Mouse (Mus musculus) MEL (cell line): Measurements from ENCODE around the gene Zmynd11. TPM values are rescaled to one million over a fixed set of nuclear protein-coding genes. Genes with fewer than 3 reads are reported as not detected.
A peak's percentile ranks its signal among the peaks of the same experiment; 100 is the strongest.

ENCODE experiments used
- DNase-seq: peaks from one replicate; pipeline ENCODE4 v3.0.0; 2011; ENCODE audit warnings: low read depth, low spot score
- H3K27ac ChIP-seq: 2 replicates; pipeline ENCODE4 v1.5.1; 2012; ENCODE audit warnings: low read depth, mild to moderate bottlenecking, control low read depth, low read length, moderate library complexity; ENCODE audit not compliant: control insufficient read depth
- H3K27me3 ChIP-seq, 2 experiments: fragments of 150-350 bp in 1 of 2; sonication (generic) in 1 of 2; 2 replicates each; pipeline ENCODE4 v1.6.1; 2012; ENCODE audit warnings: low read length in 2 of 2, mild to moderate bottlenecking in 2 of 2, improper control_type of control experiment in 1 of 2, moderate library complexity in 1 of 2; ENCODE audit not compliant: insufficient read depth in 2 of 2, control insufficient read depth in 1 of 2
- H3K36me3 ChIP-seq, 2 experiments: 2 replicates each; pipeline ENCODE4 v1.6.1; 2012 to 2014; ENCODE audit warnings: low read length in 2 of 2, improper control_type of control experiment in 1 of 2, inconsistent platforms in 1 of 2, mild to moderate bottlenecking in 1 of 2; ENCODE audit not compliant: insufficient read depth in 2 of 2, control insufficient read depth in 1 of 2
- H3K4me1 ChIP-seq, 2 experiments: fragments of 150-350 bp in 1 of 2; sonication (generic) in 1 of 2; 2 replicates each; pipeline ENCODE4 v1.6.1; 2012; ENCODE audit warnings: low read length in 2 of 2, improper control_type of control experiment in 1 of 2, mild to moderate bottlenecking in 1 of 2; ENCODE audit not compliant: insufficient read depth in 2 of 2, control insufficient read depth in 1 of 2
- H3K4me3 ChIP-seq, 2 experiments: fragments of 150-350 bp in 1 of 2; sonication (generic) in 1 of 2; 2 replicates each; pipeline ENCODE4 v1.5.1; 2012; ENCODE audit warnings: low read depth in 2 of 2, low read length in 2 of 2, mild to moderate bottlenecking in 2 of 2, moderate library complexity in 2 of 2, control low read depth in 1 of 2, improper control_type of control experiment in 1 of 2; ENCODE audit not compliant: control insufficient read depth in 1 of 2, insufficient read depth in 1 of 2
- H3K79me2 ChIP-seq: 2 replicates; pipeline ENCODE4 v1.6.1; 2012; ENCODE audit warnings: mild to moderate bottlenecking, low read length, moderate library complexity; ENCODE audit not compliant: control insufficient read depth, poor library complexity, insufficient read depth
- H3K9ac ChIP-seq: 2 replicates; pipeline ENCODE4 v1.6.1; 2012; ENCODE audit warnings: low read depth, mild to moderate bottlenecking, control low read depth, low read length, moderate library complexity; ENCODE audit not compliant: control insufficient read depth, poor library complexity, severe bottlenecking
- H3K9me3 ChIP-seq: fragments of 150-350 bp; sonication (generic); replicated peaks from 2 replicates; pipeline ENCODE4 v1.6.1; 2012; ENCODE audit warnings: mild to moderate bottlenecking, low read length, improper control_type of control experiment, moderate library complexity; ENCODE audit not compliant: insufficient read depth
- CHD1 ChIP-seq: IDR thresholded peaks from 2 replicates; pipeline ENCODE4 v1.6.1; 2012; ENCODE audit warnings: low read depth, mild to moderate bottlenecking, inconsistent platforms, low read length, improper control_type of control experiment
- CHD2 ChIP-seq: IDR thresholded peaks from 2 replicates; pipeline ENCODE4 v1.6.1; 2011; ENCODE audit warnings: low read length, improper control_type of control experiment
- CTCF ChIP-seq, 3 experiments: IDR thresholded peaks in 2 of 3; conservative IDR thresholded peaks in 1 of 3; 2 replicates each; pipeline ENCODE4 v1.5.1; 2011 to 2012; ENCODE audit warnings: low read length in 3 of 3, low read depth in 2 of 3, mild to moderate bottlenecking in 2 of 3, improper control_type of control experiment in 1 of 3, inconsistent platforms in 1 of 3, mixed read lengths in 1 of 3, moderate library complexity in 1 of 3; ENCODE audit not compliant: control insufficient read depth in 1 of 3, insufficient read depth in 1 of 3, poor library complexity in 1 of 3, severe bottlenecking in 1 of 3
- ELF1 ChIP-seq: IDR thresholded peaks from 2 replicates; pipeline ENCODE4 v1.6.1; 2014; ENCODE audit warnings: low read depth, mild to moderate bottlenecking, inconsistent platforms, low read length, improper control_type of control experiment, moderate library complexity
- EP300 ChIP-seq, 2 experiments: IDR thresholded peaks; 2 replicates each; pipeline ENCODE4 v1.6.1; 2011; ENCODE audit warnings: improper control_type of control experiment in 2 of 2, low read length in 2 of 2, low read depth in 1 of 2, mild to moderate bottlenecking in 1 of 2
- ETS1 ChIP-seq: IDR thresholded peaks from 2 replicates; pipeline ENCODE4 v1.6.1; 2012; ENCODE audit warnings: low read depth, mild to moderate bottlenecking, inconsistent platforms, low read length, improper control_type of control experiment, moderate library complexity
- GATA1 ChIP-seq: IDR thresholded peaks from 2 replicates; pipeline ENCODE4 v1.6.1; 2011; ENCODE audit warnings: low read depth, low read length, improper control_type of control experiment
- HCFC1 ChIP-seq: IDR thresholded peaks from 2 replicates; pipeline ENCODE4 v1.6.1; 2012; ENCODE audit warnings: low read depth, mild to moderate bottlenecking, inconsistent platforms, low read length, improper control_type of control experiment, moderate library complexity
- JUND ChIP-seq: IDR thresholded peaks from 2 replicates; pipeline ENCODE4 v1.6.1; 2011; ENCODE audit warnings: low read depth, mild to moderate bottlenecking, improper control_type of control experiment, low read length
- KAT2A ChIP-seq: conservative IDR thresholded peaks from 2 replicates; pipeline ENCODE4 v1.6.1; 2012; ENCODE audit warnings: low read depth, low read length, improper control_type of control experiment, inconsistent platforms
- MAZ ChIP-seq: IDR thresholded peaks from 2 replicates; pipeline ENCODE4 v1.6.1; 2012; ENCODE audit warnings: low read depth, mild to moderate bottlenecking, inconsistent platforms, low read length, improper control_type of control experiment
- MEF2A ChIP-seq: IDR thresholded peaks from 2 replicates; pipeline ENCODE4 v1.6.1; 2014; ENCODE audit warnings: low read depth, mild to moderate bottlenecking, inconsistent platforms, low read length, improper control_type of control experiment; ENCODE audit not compliant: poor library complexity, insufficient replicate concordance, severe bottlenecking; ENCODE audit errors: extremely low read depth
- MXI1 ChIP-seq: IDR thresholded peaks from 2 replicates; pipeline ENCODE4 v1.6.1; 2011; ENCODE audit warnings: mild to moderate bottlenecking, low read depth, low read length, improper control_type of control experiment
- NRF1 ChIP-seq: IDR thresholded peaks from 2 replicates; pipeline ENCODE4 v1.6.1; 2014; ENCODE audit warnings: low read depth, mild to moderate bottlenecking, inconsistent platforms, low read length, improper control_type of control experiment, moderate library complexity; ENCODE audit not compliant: poor library complexity, insufficient read depth, severe bottlenecking
- POLR2AphosphoS2 ChIP-seq: IDR thresholded peaks from 2 replicates; pipeline ENCODE4 v1.6.1; 2011; ENCODE audit warnings: low read length, improper control_type of control experiment
- POLR2AphosphoS5 ChIP-seq: IDR thresholded peaks from 2 replicates; pipeline ENCODE4 v1.6.1; 2012; ENCODE audit warnings: low read depth, borderline replicate concordance, mild to moderate bottlenecking, inconsistent platforms, low read length, moderate library complexity, mixed read lengths
- TBP ChIP-seq: IDR thresholded peaks from 2 replicates; pipeline ENCODE4 v1.8.0; 2011; ENCODE audit warnings: low read depth, low read length, improper control_type of control experiment
- TCF12 ChIP-seq: IDR thresholded peaks from 2 replicates; pipeline ENCODE4 v1.6.1; 2014; ENCODE audit warnings: low read depth, mild to moderate bottlenecking, inconsistent platforms, low read length, improper control_type of control experiment, moderate library complexity
- USF2 ChIP-seq, 2 experiments: IDR thresholded peaks; 2 replicates each; pipeline ENCODE4 v1.6.1; 2011 to 2012; ENCODE audit warnings: improper control_type of control experiment in 2 of 2, low read length in 2 of 2, borderline replicate concordance in 1 of 2, inconsistent platforms in 1 of 2, low read depth in 1 of 2, mild to moderate bottlenecking in 1 of 2; ENCODE audit not compliant: insufficient read depth in 1 of 2
- ZC3H11A ChIP-seq: IDR thresholded peaks from 2 replicates; pipeline ENCODE4 v1.6.1; 2012; ENCODE audit warnings: low read depth, mild to moderate bottlenecking, inconsistent platforms, low read length, improper control_type of control experiment
- ZMIZ1 ChIP-seq: IDR thresholded peaks from 2 replicates; pipeline ENCODE4 v1.6.1; 2012; ENCODE audit warnings: low read depth, mild to moderate bottlenecking, inconsistent platforms, low read length, improper control_type of control experiment, moderate library complexity
- polyA plus RNA-seq, 2 experiments: library from polyadenylated mRNA; stranded (reverse) in 1 of 2; unstranded in 1 of 2; fragments of >175 nt in 1 of 2; fragments of >200 nt in 1 of 2; gene quantifications; 2 replicates each; pipeline versions ENCODE4 v1.2.1 to v1.2.4; 2012; ENCODE audit warnings: low replicate concordance in 2 of 2, low read depth in 1 of 2; ENCODE audit not compliant: insufficient read length in 2 of 2, insufficient read depth in 1 of 2, missing spikeins in 1 of 2
- total RNA-seq: library from RNA; depleted of rRNA; stranded (reverse); fragments of 300-350 nt; gene quantifications from 2 replicates; pipeline ENCODE4 v1.2.3, GENCODE M21; 2012

Zmynd11 gene
- total and polyA plus RNA-seq, 3 experiments = 21.8 to 310 (median 33.0) TPM

DNA sequence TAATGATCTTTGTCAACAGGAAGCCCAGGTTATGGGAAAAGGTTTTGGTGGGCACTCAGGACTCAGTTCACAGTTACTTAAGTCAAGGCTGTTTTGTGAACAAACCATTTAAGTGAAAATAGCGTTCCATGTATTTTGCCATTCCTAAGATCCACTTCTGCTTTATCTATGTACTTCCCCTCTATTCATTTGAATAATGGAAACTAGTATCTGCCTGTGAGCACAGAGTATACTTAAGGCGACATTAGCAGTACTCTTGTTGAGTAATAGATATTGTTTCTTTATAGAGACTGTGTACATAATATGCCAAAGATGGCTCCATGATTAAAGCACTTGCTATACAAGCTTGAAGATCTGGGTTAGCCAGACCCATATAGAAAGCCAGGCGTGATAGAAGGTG is 18.6 kb upstream of the Zmynd11 start:
- TF ChIP-seq EP300 (IDR thresholded peaks at IDR 0.05; ENCODE audit: low read depth in 1 of 2, low read length in 2 of 2) (no peak), TCF12 (no peak), HCFC1 (no peak), TBP (no peak), CHD1 (no peak), NRF1 (no peak), MAZ (no peak), ZMIZ1 (no peak), USF2 (IDR thresholded peaks at IDR 0.05; ENCODE audit: borderline replicate concordance in 1 of 2, insufficient read depth in 1 of 2, low read depth in 1 of 2, low read length in 2 of 2) (no peak), MXI1 (no peak), CHD2 (no peak)

DNA sequence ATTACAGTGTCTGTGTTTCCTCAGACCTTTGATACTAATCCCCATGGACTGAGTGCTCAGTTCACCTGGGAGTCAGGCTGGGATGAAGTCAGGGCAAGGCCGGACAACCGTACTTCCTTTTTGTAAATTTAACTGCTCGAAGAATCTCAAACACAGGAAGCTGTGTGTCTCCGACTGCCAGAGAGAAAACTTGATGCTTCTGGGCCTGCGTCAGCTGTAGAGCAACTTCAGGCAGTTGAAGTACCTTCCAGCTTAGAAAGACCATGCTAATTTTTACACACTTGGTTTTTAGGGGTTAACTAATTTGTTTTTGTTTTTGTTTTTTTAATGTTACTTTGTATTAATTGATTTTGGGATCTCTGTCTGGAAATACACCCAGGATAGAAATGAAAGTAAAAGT is 10.8 kb upstream of the Zmynd11 start:
- Histone ChIP-seq H3K4me1 (no peaks in the 10 kb centered on the region; a peak in 1 of 4 replicates), H3K9ac (no peak overlapping the region; the same call in 1 of the 2 replicates), H3K27ac (no peak overlapping the region), H3K79me2 (no peaks in the 10 kb centered on the region), H3K4me3 (peak overlapping the region; percentile 24 to 76; a peak in 3 of 4 replicates), H3K36me3 (no peaks in the 10 kb centered on the region), H3K27me3 (peaks cover 0 to 2% of the 10 kb centered on the region in 2 experiments; a peak in 3 of 4 replicates), H3K9me3 (no peaks in the 10 kb centered on the region)
- DNase-seq = peak; percentile 50
- no peak for TF ChIP-seq USF2 (IDR thresholded peaks at IDR 0.05; ENCODE audit: borderline replicate concordance in 1 of 2, insufficient read depth in 1 of 2, low read depth in 1 of 2, low read length in 2 of 2)
- TF ChIP-seq POLR2AphosphoS5 = no peak
- TF ChIP-seq MXI1 = no peak
- no peak for TF ChIP-seq CHD2
- TF ChIP-seq TCF12 = 0 out of 2 replicates have a peak, but pooled peaks have one; percentile 10
- no peak for TF ChIP-seq MAZ
- TF ChIP-seq JUND = no peak
- TF ChIP-seq POLR2AphosphoS2 = no peak
- no peak for TF ChIP-seq KAT2A
- TF ChIP-seq NRF1 = peak; percentile 35; the same call in 1 of the 2 replicates
- no peak for TF ChIP-seq ZC3H11A
- TF ChIP-seq ETS1 = no peak
- TF ChIP-seq MEF2A = no peak
- TF ChIP-seq ELF1 = no peak
- TF ChIP-seq CTCF (IDR thresholded peaks at IDR 0.05 in 2 of 3, conservative IDR thresholded peaks at IDR 0.05 in 1 of 3; ENCODE audit: control insufficient read depth in 1 of 3, insufficient read depth in 1 of 3, low read depth in 2 of 3, low read length in 3 of 3, poor library complexity in 1 of 3, severe bottlenecking in 1 of 3) = no peak
- no peak for TF ChIP-seq GATA1
- no peak for TF ChIP-seq TBP

More for the DNA sequence above, 18.6 kb upstream of the Zmynd11 start:
- H3K4me3 ChIP-seq = no peak overlapping the region
- no peaks in the 10 kb centered on the region for H3K4me1 ChIP-seq
- no peak overlapping the region for H3K27ac ChIP-seq
- H3K79me2 ChIP-seq = no peaks in the 10 kb centered on the region
- peaks cover 0 to 3% of the 10 kb centered on the region in 2 experiments; a peak in 2 of 4 replicates for H3K27me3 ChIP-seq
- no peaks in the 10 kb centered on the region for H3K9me3 ChIP-seq
- H3K9ac ChIP-seq = no peak overlapping the region
- no peak for DNase-seq
- H3K36me3 ChIP-seq = no peaks in the 10 kb centered on the region
